Comparison of ENCODE assay signal across 37 mouse cellular contexts in the genomic region with DNA sequence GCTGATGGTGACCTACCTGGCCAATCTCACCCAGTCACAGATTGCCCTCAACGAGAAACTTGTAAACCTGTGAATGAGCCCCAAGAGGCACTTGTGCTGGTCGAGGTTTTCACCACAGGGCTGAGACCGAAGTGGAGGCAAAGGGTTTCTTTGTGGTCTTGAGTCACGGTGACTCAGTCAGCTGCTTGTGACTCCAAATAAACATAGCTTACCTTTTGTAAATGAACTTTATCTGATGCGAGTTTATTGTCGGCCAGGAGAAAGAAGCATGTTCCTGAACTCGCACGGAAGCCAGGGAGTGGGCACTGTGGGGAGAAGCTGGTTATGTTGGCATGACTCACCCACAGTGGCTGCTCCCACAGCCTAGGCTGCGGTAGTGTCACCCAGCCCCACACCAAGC. TPM values are rescaled to one million over a fixed set of nuclear protein-coding genes. Genes with fewer than 3 reads are reported as not detected.
A peak's percentile ranks its signal among the peaks of the same experiment; 100 is the strongest.
DNase-seq lines count a peak whose midpoint lies in the region; ATAC-seq and TF ChIP-seq lines count a peak whose summit lies in the region.
"Had no signal": no experiment of that assay in that cellular context is flagged by ENCODE, and none has a peak within 500 bp of the region (broad histone marks: within the 10 kb centered on the region; RNA-seq: fewer than 3 reads in every experiment).

No protein-coding gene starts in this region.

- intact Hi-C loops in gastrocnemius, postnatal 36 days (cut with DNase I): no loop called here

- no peak for TF ChIP-seq POLR2A in lung, adult 2 months (IDR thresholded peaks at IDR 0.05; ENCODE audit: borderline replicate concordance, extremely low read depth, low read depth, low read length)

- no peak for TF ChIP-seq CTCF in lung, adult 2 months (IDR thresholded peaks at IDR 0.05; ENCODE audit: insufficient read depth, low read length)
- TF ChIP-seq CTCF in hindbrain, postnatal 0 days (IDR thresholded peaks at IDR 0.05; ENCODE audit: low read depth): no peak

- peaks cover 53% of the 10 kb centered on the region for H3K36me3 ChIP-seq in hindbrain, postnatal 0 days (ENCODE audit: insufficient read depth, low read length)

- H3K4me2 ChIP-seq in hindbrain, postnatal 0 days (ENCODE audit: low read depth, low read length): no peak overlapping the region
- H3K4me2 ChIP-seq: forebrain, embryonic 13.5 days; heart, embryonic 13.5 days; limb, embryonic 15.5 days; liver, embryonic 13.5 days; lung, embryonic 14.5 days; midbrain, embryonic 11.5 days; neural tube, embryonic 12.5 days had no signal

- no peaks in the 10 kb centered on the region for H3K27me3 ChIP-seq in hindbrain, postnatal 0 days (ENCODE audit: insufficient read depth, low read length)
- H3K27me3 ChIP-seq: forebrain, embryonic 13.5 days; heart, embryonic 13.5 days; limb, embryonic 15.5 days; liver, embryonic 13.5 days; neural tube, embryonic 12.5 days had no signal

- H3K9me3 ChIP-seq in hindbrain, postnatal 0 days (ENCODE audit: low read length): no peaks in the 10 kb centered on the region
- H3K9me3 ChIP-seq: forebrain, embryonic 13.5 days; heart, embryonic 13.5 days; limb, embryonic 10.5 days; limb, embryonic 15.5 days; liver, embryonic 13.5 days; neural tube, embryonic 12.5 days had no signal

- 70% methylated on average over 9 of the region's 9 CpGs for WGBS in lung, adult 2 months
- WGBS in hindbrain, postnatal 0 days: 93% methylated on average over 9 of the region's 9 CpGs

- H3K9ac ChIP-seq in hindbrain, postnatal 0 days (replicated peaks; ENCODE audit: low read length): no peak overlapping the region
- H3K9ac ChIP-seq: forebrain, embryonic 13.5 days; heart, embryonic 13.5 days; limb, embryonic 15.5 days; liver, embryonic 13.5 days; lung, embryonic 14.5 days; neural tube, embryonic 12.5 days had no signal

- H3K27ac ChIP-seq in hindbrain, postnatal 0 days: no peak overlapping the region
- H3K27ac ChIP-seq: forebrain, embryonic 13.5 days; heart, adult 2 months; heart, embryonic 13.5 days; kidney, postnatal 0 days; limb, embryonic 10.5 days; limb, embryonic 15.5 days; liver, embryonic 13.5 days; neural tube, embryonic 12.5 days had no signal

- peak; percentile 34 for DNase-seq in lung, postnatal 36 days
- DNase-seq in lung, adult 2 months: no peak
- DNase-seq in 3134 (ENCODE audit: extremely low read depth, insufficient read length, low spot score): peak; percentile 73
- peak; percentile 38 for DNase-seq in 416B (ENCODE audit: low read depth)
- peak; percentile 53 for DNase-seq in brain, adult 2 months (ENCODE audit: low read depth, low spot score)
- DNase-seq in gastrocnemius, postnatal 36 days: no peak
- DNase-seq in hindbrain, postnatal 0 days (ENCODE audit: low spot score): no peak
- DNase-seq: adrenal gland, adult 2 months; adrenal gland, postnatal 36 days; cerebellum, adult 8-10 months; cerebellum, postnatal 25 days; gastrocnemius, postnatal 25 days; heart, adult 2 months; heart, postnatal 10 days; kidney, adult 8-10 months; layer of hippocampus, postnatal 36 days; liver, embryonic 13.5 days; lung, embryonic 14.5 days; thymus, postnatal 4 days had no signal

- H3K4me1 ChIP-seq in lung, adult 2 months (ENCODE audit: control insufficient read depth, insufficient read depth, low read length): no peaks in the 10 kb centered on the region
- no peaks in the 10 kb centered on the region for H3K4me1 ChIP-seq in hindbrain, postnatal 0 days (ENCODE audit: insufficient read depth, low read length)
- H3K4me1 ChIP-seq: limb, embryonic 10.5 days had no signal

- H3K4me3 ChIP-seq in lung, adult 2 months (replicated peaks; ENCODE audit: extremely low read depth, low read depth, low read length): no peak overlapping the region
- no peak overlapping the region for H3K4me3 ChIP-seq in hindbrain, postnatal 0 days (ENCODE audit: low read length)
- H3K4me3 ChIP-seq: forebrain, embryonic 13.5 days; heart, adult 2 months; heart, embryonic 13.5 days; limb, embryonic 10.5 days; limb, embryonic 15.5 days; liver, embryonic 13.5 days; myocyte; neural tube, embryonic 12.5 days had no signal

- ATAC-seq in hindbrain, postnatal 0 days: no peak
- ATAC-seq: activated CD4-positive, CD25-positive, alpha-beta regulatory T cell, adult 4 months; forebrain, embryonic 13.5 days; intestine, embryonic 16.5 days had no signal

RNA-seq across cellular contexts. Expression of gene Eif3f, which starts 7.2 kb away (rescaled TPM):
- 107 and 141 TPM in 2 replicates for polyA plus RNA-seq in lung, adult 2 months (2012; rRNA removed)
- 100 to 1,000 TPM in 1 of 2 experiments, 10 to 100 TPM in 1; 90.9 to 108 TPM for total RNA-seq in gastrocnemius, postnatal 36 days (2021)
- 127 and 128 TPM in 2 replicates for total RNA-seq in hindbrain, postnatal 0 days (2014; rRNA removed)
- polyA plus RNA-seq in hindbrain, postnatal 0 days (2015; fragmentation: Nextera tagmentation; extraction: Ambion mirVana): 79.1 and 80.0 TPM in 2 replicates

RNA-seq across cellular contexts. Expression of gene Tub, which starts 8.7 kb away (rescaled TPM):
- 0.66 and 0.76 TPM in 2 replicates for polyA plus RNA-seq in lung, adult 2 months (2012; rRNA removed)
- total RNA-seq in gastrocnemius, postnatal 36 days (2021): under 1 TPM; 0.38 to 0.49 TPM
- 134 and 142 TPM in 2 replicates for total RNA-seq in hindbrain, postnatal 0 days (2014; rRNA removed)
- polyA plus RNA-seq in hindbrain, postnatal 0 days (2015; fragmentation: Nextera tagmentation; extraction: Ambion mirVana): 29.7 and 32.7 TPM in 2 replicates
- total RNA-seq: hematopoietic stem cell, adult 5-6 weeks; megakaryocyte, adult 5-6 weeks had no signal
- polyA plus RNA-seq: myocyte had no signal

RNA-seq across cellular contexts. Expression of gene Nlrp10, which starts 11.5 kb away (rescaled TPM):
- 0.18 and 2.0 TPM in 2 replicates for polyA plus RNA-seq in lung, adult 2 months (2012; rRNA removed)
- total RNA-seq in gastrocnemius, postnatal 36 days (2021): 1 to 10 TPM; 1.3 to 1.8 TPM
- total RNA-seq in hindbrain, postnatal 0 days (2014; rRNA removed): not detected in 2 replicates
- polyA plus RNA-seq in hindbrain, postnatal 0 days (2015; fragmentation: Nextera tagmentation; extraction: Ambion mirVana): 0.08 TPM in 1 of 2 replicates, not detected in the other
- polyA plus RNA-seq: kidney, postnatal 0 days; midbrain, embryonic 11.5 days; midbrain, postnatal 0 days; neural tube, embryonic 12.5 days had no signal

RNA-seq across cellular contexts. Expression of gene Olfr519, which starts 47.2 kb away (rescaled TPM):
- polyA plus RNA-seq in lung, adult 2 months (2012; rRNA removed): not detected in 2 replicates
- not detected for total RNA-seq in gastrocnemius, postnatal 36 days (2021)
- not detected in 2 replicates for total RNA-seq in hindbrain, postnatal 0 days (2014; rRNA removed)
- polyA plus RNA-seq in hindbrain, postnatal 0 days (2015; fragmentation: Nextera tagmentation; extraction: Ambion mirVana): not detected in 2 replicates
- total RNA-seq: adrenal gland, adult 2 months; adrenal gland, postnatal 36 days; gastrocnemius, adult 18-20 months; gastrocnemius, postnatal 25 days; heart, adult 2 months; heart, postnatal 10 days; hematopoietic stem cell, adult 5-6 weeks; layer of hippocampus, postnatal 36 days; megakaryocyte, adult 5-6 weeks; midbrain, postnatal 0 days had no signal
- polyA plus RNA-seq: activated CD4-positive, CD25-positive, alpha-beta regulatory T cell, adult 4 months; adrenal gland, adult 2 months; embryonic facial prominence, embryonic 11.5 days; forebrain, embryonic 13.5 days; heart, adult 2 months; heart, embryonic 13.5 days; intestine, embryonic 16.5 days; kidney, postnatal 0 days; large intestine, adult 2 months; limb, embryonic 10.5 days; limb, embryonic 15.5 days; liver, embryonic 13.5 days; lung, embryonic 14.5 days; midbrain, embryonic 11.5 days; midbrain, postnatal 0 days; myocyte; neural tube, embryonic 12.5 days; testis, adult 2 months; thymus, postnatal 0 days had no signal

RNA-seq across cellular contexts. Expression of gene Olfr518, which starts 56.7 kb away (rescaled TPM):
- polyA plus RNA-seq in lung, adult 2 months (2012; rRNA removed): not detected in 2 replicates
- not detected for total RNA-seq in gastrocnemius, postnatal 36 days (2021)
- total RNA-seq in hindbrain, postnatal 0 days (2014; rRNA removed): not detected in 2 replicates
- not detected in 2 replicates for polyA plus RNA-seq in hindbrain, postnatal 0 days (2015; fragmentation: Nextera tagmentation; extraction: Ambion mirVana)
- total RNA-seq: adrenal gland, adult 2 months; adrenal gland, postnatal 36 days; gastrocnemius, adult 18-20 months; gastrocnemius, postnatal 25 days; heart, adult 2 months; heart, postnatal 10 days; hematopoietic stem cell, adult 5-6 weeks; layer of hippocampus, postnatal 36 days; megakaryocyte, adult 5-6 weeks; midbrain, postnatal 0 days had no signal
- polyA plus RNA-seq: activated CD4-positive, CD25-positive, alpha-beta regulatory T cell, adult 4 months; adrenal gland, adult 2 months; embryonic facial prominence, embryonic 11.5 days; forebrain, embryonic 13.5 days; heart, adult 2 months; heart, embryonic 13.5 days; intestine, embryonic 16.5 days; kidney, postnatal 0 days; large intestine, adult 2 months; limb, embryonic 10.5 days; limb, embryonic 15.5 days; liver, embryonic 13.5 days; lung, embryonic 14.5 days; midbrain, embryonic 11.5 days; midbrain, postnatal 0 days; myocyte; neural tube, embryonic 12.5 days; testis, adult 2 months; thymus, postnatal 0 days had no signal

Comparison
In these comparisons a context has a peak if more than half of its experiments do, and no peak if none do; other contexts are left out.
1. DNase-seq: peak in lung, postnatal 36 days (single experiment), 3134 (single experiment), 416B (single experiment) and brain, adult 2 months (single experiment); none in lung, adult 2 months (single experiment), gastrocnemius, postnatal 36 days (0 of 2) and hindbrain, postnatal 0 days (single experiment).
2. RNA of gene Tub, which starts 8.7 kb away (total RNA-seq): 134 to 142 TPM in hindbrain, postnatal 0 days; 0.38 to 0.49 TPM in gastrocnemius, postnatal 36 days; every median in the first group is over 10 times any median in the second.